In the genomic region with DNA sequence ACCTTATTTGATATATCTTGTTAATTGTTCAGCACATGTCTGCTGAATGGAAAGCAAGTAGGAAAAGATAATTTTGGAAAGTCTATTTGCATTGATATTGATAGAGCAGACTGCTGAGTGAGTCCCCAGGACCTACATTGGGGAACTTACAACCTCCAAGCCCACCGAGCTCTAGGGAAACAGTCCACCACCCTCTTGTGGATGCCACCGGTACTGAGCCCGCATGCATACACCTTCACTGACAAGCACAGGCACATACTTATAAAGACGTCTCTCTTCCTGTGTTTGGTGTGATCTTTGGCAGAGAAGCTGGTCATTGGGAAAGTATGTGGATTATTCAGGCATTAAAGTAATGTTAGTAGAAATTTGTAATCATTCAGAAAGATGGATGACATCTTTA, we compare ENCODE assay signal across 12 mouse cellular contexts. TPM values are rescaled to one million over a fixed set of nuclear protein-coding genes. Genes with fewer than 3 reads are reported as not detected.
DNase-seq lines count a peak whose midpoint lies in the region; ATAC-seq and TF ChIP-seq lines count a peak whose summit lies in the region.
"Had no signal": no experiment of that assay in that cellular context is flagged by ENCODE, and none has a peak within 500 bp of the region (broad histone marks: within the 10 kb centered on the region; RNA-seq: fewer than 3 reads in every experiment).

No protein-coding gene starts in this region.

- H3K27ac ChIP-seq in heart, postnatal 0 days (ENCODE audit: low read depth), result no peak overlapping the region
- no peak overlapping the region for H3K27ac ChIP-seq in stomach, postnatal 0 days (replicated peaks)

- ATAC-seq in heart, postnatal 0 days (ENCODE audit: insufficient read depth, low read depth), result no peak
- no peak for ATAC-seq in stomach, postnatal 0 days (ENCODE audit: low FRiP score, low TSS enrichment)

- no peak for TF ChIP-seq EP300 in heart, postnatal 0 days (IDR thresholded peaks at IDR 0.05; ENCODE audit: low read depth)
- no peak for TF ChIP-seq EP300 in stomach, postnatal 0 days (optimal IDR thresholded peaks at IDR 0.05)

- peak; percentile 37 for TF ChIP-seq CTCF in heart, postnatal 0 days (IDR thresholded peaks at IDR 0.05; ENCODE audit: low read depth)
- TF ChIP-seq CTCF in stomach, postnatal 0 days (IDR thresholded peaks at IDR 0.05; ENCODE audit: low read depth), result peak; percentile 66

- H3K4me2 ChIP-seq in heart, postnatal 0 days (ENCODE audit: low read depth, low read length), result no peak overlapping the region
- H3K4me2 ChIP-seq in stomach, postnatal 0 days (replicated peaks; ENCODE audit: low read depth), result no peak overlapping the region

- intact Hi-C loops in gastrocnemius, postnatal 36 days (cut with DNase I), result no loop called here

- 29% methylated on average over 4 of the region's 4 CpGs for WGBS in heart, postnatal 0 days
- WGBS in stomach, postnatal 0 days, result 35% methylated on average over 4 of the region's 4 CpGs

- no peaks in the 10 kb centered on the region for H3K4me1 ChIP-seq in heart, postnatal 0 days (ENCODE audit: control insufficient read depth, insufficient read depth)
- H3K4me1 ChIP-seq in stomach, postnatal 0 days (replicated peaks; ENCODE audit: control insufficient read depth, insufficient read depth), result no peaks in the 10 kb centered on the region

- DNase-seq in heart, postnatal 0 days (ENCODE audit: low spot score), result no peak
- no peak for DNase-seq in heart, adult 11 months
- DNase-seq in thymus, postnatal 0 days (ENCODE audit: low spot score), result peak; percentile 25
- DNase-seq in thymus, postnatal 10 days (ENCODE audit: low spot score in 2 of 2), result no peak
- DNase-seq in embryo, embryonic 11 days, result peak; percentile 29
- DNase-seq in stomach, postnatal 0 days (ENCODE audit: low spot score), result no peak
- no peak for DNase-seq in T-cell, adult 2 months (ENCODE audit: low spot score)
- DNase-seq in gastrocnemius, postnatal 36 days, result no peak
- DNase-seq: gastrocnemius, postnatal 10 days; kidney, adult 11 months; spleen, adult 18-20 months had no signal

- H3K4me3 ChIP-seq in heart, postnatal 0 days (ENCODE audit: low read depth, low read length), result no peak overlapping the region
- H3K4me3 ChIP-seq in stomach, postnatal 0 days (ENCODE audit: low read depth, low read length), result no peak overlapping the region
- H3K4me3 ChIP-seq: myocyte had no signal

- no peak overlapping the region for H3K9ac ChIP-seq in heart, postnatal 0 days (replicated peaks; ENCODE audit: low read depth, low read length)
- no peak overlapping the region for H3K9ac ChIP-seq in stomach, postnatal 0 days (ENCODE audit: low read length)

- H3K27me3 ChIP-seq in heart, postnatal 0 days (ENCODE audit: control insufficient read depth, insufficient read depth, low read length), result no peaks in the 10 kb centered on the region; the same call in 1 of the 2 replicates
- no peaks in the 10 kb centered on the region for H3K27me3 ChIP-seq in stomach, postnatal 0 days (ENCODE audit: control insufficient read depth, insufficient read depth, low read length)

- H3K36me3 ChIP-seq in heart, postnatal 0 days (replicated peaks; ENCODE audit: control insufficient read depth, insufficient read depth, low read length), result no peaks in the 10 kb centered on the region
- H3K36me3 ChIP-seq in stomach, postnatal 0 days (ENCODE audit: control insufficient read depth, insufficient read depth, low read length), result no peaks in the 10 kb centered on the region

- H3K9me3 ChIP-seq in heart, postnatal 0 days (replicated peaks; ENCODE audit: control insufficient read depth, low read length), result no peaks in the 10 kb centered on the region
- no peaks in the 10 kb centered on the region for H3K9me3 ChIP-seq in stomach, postnatal 0 days (ENCODE audit: control insufficient read depth, low read length)

RNA-seq across cellular contexts. Expression of a gene that starts 14.4 kb away (rescaled TPM):
- 6.6 and 6.7 TPM in 2 replicates for total RNA-seq in heart, postnatal 0 days (2014; rRNA removed; ENCODE audit: low replicate concordance)
- polyA plus RNA-seq in heart, postnatal 0 days (2015; fragmentation: Nextera tagmentation; extraction: Ambion mirVana), result 1.2 and 1.5 TPM in 2 replicates
- polyA plus RNA-seq in thymus, postnatal 0 days (2015; fragmentation: Nextera tagmentation; extraction: Ambion mirVana), result 0.13 and 0.17 TPM in 2 replicates
- polyA plus RNA-seq in stomach, postnatal 0 days (2015; fragmentation: Nextera tagmentation; extraction: Ambion mirVana), result 3.0 and 3.1 TPM in 2 replicates
- 10 to 100 TPM; 52.2 to 66.2 TPM for total RNA-seq in gastrocnemius, postnatal 36 days (2021)

RNA-seq across cellular contexts. Expression of a gene that starts 53.8 kb away (rescaled TPM):
- total RNA-seq in heart, postnatal 0 days (2014; rRNA removed; ENCODE audit: low replicate concordance), result 53.1 and 58.6 TPM in 2 replicates
- 38.0 and 41.7 TPM in 2 replicates for polyA plus RNA-seq in heart, postnatal 0 days (2015; fragmentation: Nextera tagmentation; extraction: Ambion mirVana)
- polyA plus RNA-seq in thymus, postnatal 0 days (2015; fragmentation: Nextera tagmentation; extraction: Ambion mirVana), result 60.6 and 67.3 TPM in 2 replicates
- polyA plus RNA-seq in stomach, postnatal 0 days (2015; fragmentation: Nextera tagmentation; extraction: Ambion mirVana), result 27.8 and 28.8 TPM in 2 replicates
- 10 to 100 TPM; 35.5 to 39.4 TPM for total RNA-seq in gastrocnemius, postnatal 36 days (2021)

Comparison
In these comparisons a context has a peak if more than half of its experiments do, and no peak if none do; other contexts are left out.
1. DNase-seq: peak in thymus, postnatal 0 days (single experiment) and embryo, embryonic 11 days (single experiment); none in heart, postnatal 0 days (single experiment), heart, adult 11 months (single experiment), thymus, postnatal 10 days (0 of 2), stomach, postnatal 0 days (single experiment), T-cell, adult 2 months (single experiment) and gastrocnemius, postnatal 36 days (0 of 2).